Mouse (Mus musculus): ENCODE measurements around the gene 5031410I06Rik.
"Not testable (repeated sequence)": the region's sequence is repeated elsewhere in the genome, so short reads cannot be mapped to it uniquely, and the experiment has no call there.

5031410I06Rik gene

GRCm38 (mm10) chr5:26105262-26105661 is at the start of gene 5031410I06Rik:
Gene 5031410I06Rik, minus strand, starts transcription at chr5:26105362.
- DNase-seq: not testable (repeated sequence)

- DNase-seq: no peak
Measured at GRCm38 (mm10) chr5:26142891-26143290, 37.7 kb upstream of the 5031410I06Rik start.

- DNase-seq: not testable (repeated sequence)
Measured at GRCm38 (mm10) chr5:26121321-26121720, 16.2 kb upstream of the 5031410I06Rik start, which contains the start of gene Gm10220. Gene Gm10220, minus strand, starts transcription at chr5:26121421.

GRCm38 (mm10) chr5:26089191-26089590 is 16.0 kb downstream of the 5031410I06Rik start, which contains the start of gene Gm10471:
Gene Gm10471, minus strand, starts transcription at chr5:26089291.
- DNase-seq: not testable (repeated sequence)

GRCm38 (mm10) chr5:26079023-26079422 is 26.1 kb downstream of the 5031410I06Rik start:
- not testable (repeated sequence) for DNase-seq

GRCm38 (mm10) chr5:26070716-26071115 is 34.4 kb downstream of the 5031410I06Rik start:
- no peak for DNase-seq

GRCm38 (mm10) chr5:26058481-26058880 is 46.7 kb downstream of the 5031410I06Rik start, which contains the start of gene Gm7347:
Gene Gm7347, minus strand, starts transcription at chr5:26058581.
- DNase-seq: not testable (repeated sequence)

All from cerebellum, adult 9-10 months (tissue).